Mouse (Mus musculus) central nervous system, embryonic 18 days (tissue): ENCODE measurements around the gene Vldlr. TPM values are rescaled to one million over a fixed set of nuclear protein-coding genes. Genes with fewer than 3 reads are reported as not detected.

Source experiments
- polyA plus RNA-seq: library from polyadenylated mRNA; depleted of rRNA; stranded (reverse); fragments of >200 nt; gene quantifications from 2 replicates; pipeline ENCODE4 v1.2.3, GENCODE M21; 2012; rRNA removed

The Vldlr gene
- 33.9 and 36.4 TPM in 2 replicates for polyA plus RNA-seq

DNA sequence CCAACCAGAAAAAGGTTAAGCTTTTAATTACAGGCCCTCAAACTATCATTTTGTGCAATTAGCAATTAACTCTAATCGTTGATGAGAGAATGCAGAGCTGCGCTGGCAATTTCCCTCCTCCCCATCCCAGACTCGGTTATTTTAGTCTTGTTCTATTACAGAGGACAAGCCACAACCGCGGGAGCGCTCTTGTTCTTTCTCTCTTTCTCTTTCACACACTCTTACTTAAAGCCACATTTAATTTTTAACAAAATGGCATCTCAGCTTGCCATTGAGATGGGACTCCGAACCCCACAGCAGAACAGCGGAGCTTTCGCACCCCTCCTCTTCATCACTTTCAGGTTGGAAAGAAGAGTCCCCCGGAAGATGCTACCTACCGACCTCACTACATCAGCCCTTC lies at the start of gene Vldlr:
Gene Vldlr (plus strand): TSS at position 167 of the 400 bp plus-strand sequence.

Other genes starting within 250 kb of the Vldlr start
- 0.07 and 0.40 TPM in 2 replicates for gene Kcnv2, start 106.1 kb downstream of the Vldlr start, polyA plus RNA-seq
- 36.5 and 38.3 TPM in 2 replicates for gene Pum3, start 213.3 kb downstream of the Vldlr start, polyA plus RNA-seq